Mouse (Mus musculus) spleen, postnatal 36 days (tissue): ENCODE measurements at regions not wholly inside any gene's neighbourhood (a gene's known extent, or its start where the extent isn't known, plus 50 kb on each side); places are given as distances from the start of the nearest gene placed in this dataset.
"Not testable (repeated sequence)": the region's sequence is repeated elsewhere in the genome, so short reads cannot be mapped to it uniquely, and the experiment has no call there.

Experiments
- DNase-seq, 2 experiments: peaks; one replicate each; pipeline ENCODE4 v3.0.0; 2022; ENCODE audit warnings: low spot score in 2 of 2, mixed read lengths in 1 of 2

- DNase-seq, result no peak
Measured at GRCm38 (mm10) chr6:66397411-66397810, 137.8 kb upstream of the Mad2l1 start.

- no peak for DNase-seq
Measured at GRCm38 (mm10) chr6:66398674-66399073, 136.5 kb upstream of the Mad2l1 start.

DNA sequence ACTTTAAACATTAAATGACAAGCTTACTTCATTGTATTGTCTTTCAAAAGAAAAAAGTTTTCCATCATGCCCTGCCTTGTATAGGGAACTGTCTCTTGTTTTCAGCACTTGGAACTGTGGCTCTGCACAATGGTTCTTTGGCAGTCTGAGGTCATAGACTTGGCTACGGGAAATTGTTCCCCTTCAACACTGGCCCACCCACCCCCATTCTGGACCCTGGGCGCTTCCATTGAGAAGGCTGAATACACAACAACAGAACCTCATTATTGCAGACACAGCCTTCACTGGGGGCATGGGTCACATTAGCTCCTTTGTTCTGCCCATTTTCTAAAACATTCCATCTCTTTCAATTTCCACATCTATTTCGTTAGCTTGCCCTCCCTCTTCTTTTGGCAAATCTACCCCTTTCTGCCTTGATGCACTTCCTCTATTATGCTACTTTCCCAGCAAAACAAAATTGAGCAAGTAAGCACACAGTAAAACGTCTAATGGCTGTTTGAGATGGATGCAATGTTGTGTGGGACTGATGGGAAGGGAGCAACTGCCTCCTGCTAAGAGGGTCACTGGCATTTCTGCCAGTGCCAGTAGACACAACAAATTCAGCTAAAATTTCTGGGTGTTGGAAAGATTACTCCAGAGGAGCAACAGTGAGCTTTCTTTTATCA lies 136.0 kb upstream of the Mad2l1 start:
- DNase-seq, result no peak

DNA sequence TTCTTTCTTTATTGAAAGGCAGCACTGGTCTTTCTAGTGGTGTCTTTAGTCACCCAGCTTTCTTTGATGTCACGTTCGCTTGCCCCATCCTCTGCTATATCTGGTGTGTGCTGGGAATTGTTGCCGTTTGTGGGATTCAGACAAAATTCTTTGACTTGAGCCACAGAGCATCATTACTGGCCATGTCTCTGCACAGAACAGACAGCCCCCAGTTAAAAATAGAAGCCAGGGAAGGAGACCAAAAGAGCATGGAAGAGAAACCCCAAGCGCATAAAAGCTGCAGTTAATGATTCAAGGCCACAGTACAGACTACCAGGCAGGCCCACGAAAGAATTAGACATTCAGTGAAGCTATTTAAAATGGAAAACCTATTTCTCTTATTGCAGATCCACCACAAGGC lies 133.7 kb upstream of the Mad2l1 start:
- no peak for DNase-seq

DNA sequence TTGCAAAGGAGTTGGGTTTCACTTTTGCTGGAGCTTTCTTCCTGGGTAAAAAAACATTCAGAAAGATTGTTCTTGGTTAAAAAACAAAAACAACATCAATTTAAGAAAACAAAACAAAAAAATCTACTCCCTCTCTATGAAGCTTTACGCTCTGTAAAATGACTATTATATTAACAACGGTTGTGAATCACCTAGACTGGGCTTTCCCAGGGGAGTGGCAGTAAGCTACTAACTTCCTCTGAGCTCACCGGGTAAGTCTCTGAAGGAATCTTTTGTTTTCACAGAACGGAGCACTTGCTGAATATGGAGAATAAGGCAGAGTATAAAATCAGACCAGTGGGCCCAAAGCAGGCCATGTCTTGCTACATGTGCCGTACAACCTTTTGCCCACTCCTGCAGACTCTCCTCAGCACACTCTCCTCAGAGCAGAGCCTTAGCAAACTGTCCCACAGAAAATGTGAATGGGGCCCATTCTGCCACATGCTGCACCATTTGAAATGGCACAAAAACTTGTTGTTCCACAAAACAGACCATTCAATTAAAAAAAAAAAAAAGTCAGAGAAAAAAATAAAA lies 133.2 kb upstream of the Mad2l1 start:
- no peak for DNase-seq

- DNase-seq, result no peak
Measured at GRCm38 (mm10) chr6:66414822-66415221, 120.4 kb upstream of the Mad2l1 start.

DNA sequence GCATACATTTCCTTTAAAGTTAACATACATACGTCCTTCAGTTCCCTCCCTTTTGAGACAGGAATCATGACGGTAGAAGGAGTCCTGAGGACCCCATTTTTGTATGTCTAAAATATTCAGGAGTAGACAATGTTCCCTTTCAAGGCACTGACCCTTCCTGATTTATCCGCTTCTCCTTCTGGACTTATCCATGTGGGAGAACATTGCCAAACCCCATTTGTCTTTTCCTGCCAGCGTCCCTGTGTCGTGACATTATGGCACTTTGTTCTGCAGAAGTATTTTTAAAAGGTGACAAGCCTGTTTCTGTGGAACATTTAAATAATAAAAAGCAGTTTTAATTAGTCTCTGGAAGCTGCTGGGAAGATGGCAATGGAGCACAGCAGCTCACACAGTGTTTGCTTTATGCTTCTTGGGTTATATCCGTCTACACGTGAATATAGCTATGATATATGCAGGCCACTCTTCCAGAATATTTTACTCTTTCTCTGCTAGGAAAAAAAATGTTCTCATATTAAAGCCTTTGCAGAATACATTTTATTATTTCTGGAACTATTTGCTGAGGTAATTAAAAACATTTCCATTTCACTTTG lies 115.6 kb upstream of the Mad2l1 start:
- no peak for DNase-seq

GRCm38 (mm10) chr6:66428370-66428769 lies 106.8 kb upstream of the Mad2l1 start:
- DNase-seq, result no peak

GRCm38 (mm10) chr6:66450408-66450807 lies 84.8 kb upstream of the Mad2l1 start:
- DNase-seq, result not testable (repeated sequence)

- no peak for DNase-seq
Measured at GRCm38 (mm10) chr6:66458172-66458571, 77.0 kb upstream of the Mad2l1 start.

DNA sequence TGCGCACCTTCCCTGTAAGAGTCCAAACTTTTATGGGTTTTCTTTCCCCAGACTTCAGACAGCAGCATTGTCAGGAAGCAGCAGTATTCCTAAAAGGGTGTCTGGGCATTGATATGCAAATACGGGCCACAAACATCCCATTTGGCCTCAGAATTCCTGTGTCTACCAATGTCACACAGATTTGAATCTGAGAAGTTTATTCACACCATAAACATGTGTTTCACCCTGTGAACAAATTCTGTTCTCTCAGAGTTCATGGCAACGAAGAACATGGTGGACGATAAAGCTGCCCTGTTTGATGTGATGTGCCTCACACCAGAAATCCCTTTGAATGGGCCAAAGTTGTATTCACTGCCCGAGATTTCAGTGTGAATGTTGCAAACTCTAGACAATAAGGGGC lies 70.7 kb upstream of the Mad2l1 start:
- DNase-seq, result no peak

GRCm38 (mm10) chr6:66465137-66465853 lies 69.9 kb upstream of the Mad2l1 start:
- DNase-seq, result no peak

GRCm38 (mm10) chr6:66466757-66467156 lies 68.4 kb upstream of the Mad2l1 start:
- DNase-seq, result no peak

GRCm38 (mm10) chr6:66470627-66471249 lies 64.5 kb upstream of the Mad2l1 start:
- no peak for DNase-seq

DNA sequence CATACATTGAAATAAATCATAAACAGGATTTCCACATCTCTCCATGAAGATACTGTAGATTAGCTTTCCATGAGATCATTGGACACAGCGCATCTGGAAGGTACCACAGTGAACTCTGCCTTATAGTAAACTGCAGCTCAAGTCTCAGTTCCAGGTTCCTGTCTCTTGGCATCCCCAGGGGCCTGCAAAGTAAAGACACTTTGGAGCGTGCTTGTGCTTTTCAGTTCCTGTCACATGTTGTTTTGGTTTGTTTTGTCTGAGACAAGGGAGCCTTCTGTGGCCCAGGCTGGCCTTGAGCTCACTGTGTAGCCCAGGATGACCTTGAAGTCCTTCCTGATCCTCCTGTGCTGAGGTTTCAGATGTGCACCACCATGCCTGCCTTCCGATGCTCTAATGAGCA lies 63.4 kb upstream of the Mad2l1 start:
- DNase-seq, result no peak

- no peak for DNase-seq
Measured at GRCm38 (mm10) chr6:66472697-66473096, 62.5 kb upstream of the Mad2l1 start.

GRCm38 (mm10) chr6:66477575-66477974 lies 57.6 kb upstream of the Mad2l1 start:
- DNase-seq, result no peak

- no peak for DNase-seq
Measured at GRCm38 (mm10) chr6:66478326-66478964, 56.7 kb upstream of the Mad2l1 start.

DNA sequence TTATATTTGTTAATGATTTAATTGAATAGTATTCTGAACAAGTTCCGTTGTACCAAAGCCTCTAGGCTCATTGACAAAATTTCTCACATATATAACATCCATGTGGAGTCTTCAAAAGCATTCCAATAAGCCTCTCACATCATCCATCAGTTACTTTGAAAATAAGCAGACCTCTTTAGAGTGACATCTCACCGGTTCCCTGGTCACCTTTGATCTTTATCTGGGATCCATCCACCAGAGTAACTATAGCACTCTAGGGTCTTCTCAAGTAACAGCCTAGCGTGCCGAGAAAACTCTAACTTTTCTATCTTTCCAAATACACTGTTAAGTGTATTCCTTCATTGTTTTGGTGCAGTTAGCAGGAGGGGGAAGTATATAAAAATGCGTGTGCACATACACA lies 55.6 kb upstream of the Mad2l1 start:
- DNase-seq, result no peak

GRCm38 (mm10) chr6:66480207-66480606 lies 55.0 kb upstream of the Mad2l1 start:
- DNase-seq, result no peak

DNA sequence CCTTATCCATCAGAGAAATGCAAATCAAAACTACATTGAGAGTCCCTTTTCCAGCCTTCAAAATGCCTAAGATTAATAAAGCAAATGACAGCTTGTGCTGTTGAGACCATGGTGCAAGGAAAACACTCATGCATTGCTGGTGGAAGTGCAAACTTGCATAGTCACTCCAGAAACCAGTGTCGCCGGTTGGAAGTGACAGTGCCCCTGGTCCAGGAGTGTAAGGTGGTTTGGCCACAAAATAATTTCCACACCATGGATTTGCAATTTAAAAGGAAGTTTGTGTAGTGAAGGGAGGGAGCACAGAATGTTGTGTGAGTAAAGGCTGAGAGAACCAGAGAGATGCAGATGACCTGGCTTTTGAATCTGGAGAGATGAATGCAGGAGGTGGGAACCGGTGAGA lies 52.4 kb upstream of the Mad2l1 start:
- DNase-seq, result no peak
